ENCODE assay signal across 24 mouse cellular contexts in genomic region chr5:27108221-27108620, GRCm38 (mm10).
DNase-seq lines count a peak whose midpoint lies in the region; ATAC-seq and TF ChIP-seq lines count a peak whose summit lies in the region.
"Had no signal": no experiment of that assay in that cellular context is flagged by ENCODE, and none has a peak within 500 bp of the region (broad histone marks: within the 10 kb centered on the region; RNA-seq: fewer than 3 reads in every experiment).

No protein-coding gene starts in this region.

- no peaks in the 10 kb centered on the region for H3K36me3 ChIP-seq in hindbrain, postnatal 0 days (ENCODE audit: insufficient read depth, low read length)
- no peaks in the 10 kb centered on the region for H3K36me3 ChIP-seq in hindbrain, embryonic 16.5 days (ENCODE audit: control insufficient read depth, insufficient read depth, low read length)
- H3K36me3 ChIP-seq: embryonic facial prominence, embryonic 12.5 days; heart, embryonic 15.5 days; limb, embryonic 13.5 days; liver, embryonic 12.5 days had no signal

- H3K4me1 ChIP-seq in hindbrain, postnatal 0 days (ENCODE audit: insufficient read depth, low read length) = no peaks in the 10 kb centered on the region
- H3K4me1 ChIP-seq in hindbrain, embryonic 16.5 days (ENCODE audit: control insufficient read depth, insufficient read depth, low read depth, low read length) = no peaks in the 10 kb centered on the region
- H3K4me1 ChIP-seq: embryonic facial prominence, embryonic 12.5 days; heart, embryonic 15.5 days; limb, embryonic 13.5 days; liver, embryonic 12.5 days had no signal

- no peak overlapping the region for H3K9ac ChIP-seq in hindbrain, postnatal 0 days (replicated peaks; ENCODE audit: low read length)
- H3K9ac ChIP-seq in hindbrain, embryonic 16.5 days (ENCODE audit: low read depth, low read length) = no peak overlapping the region
- H3K9ac ChIP-seq: embryonic facial prominence, embryonic 12.5 days; forebrain, postnatal 0 days; heart, embryonic 15.5 days; hindbrain, embryonic 14.5 days; limb, embryonic 13.5 days; liver, embryonic 12.5 days had no signal

- no peak overlapping the region for H3K4me3 ChIP-seq in hindbrain, postnatal 0 days (ENCODE audit: low read length)
- H3K4me3 ChIP-seq in hindbrain, embryonic 16.5 days (ENCODE audit: low read length) = no peak overlapping the region
- H3K4me3 ChIP-seq: embryonic facial prominence, embryonic 12.5 days; heart, embryonic 15.5 days; limb, embryonic 13.5 days; liver, embryonic 12.5 days had no signal

- no peak overlapping the region for H3K27ac ChIP-seq in hindbrain, postnatal 0 days
- no peak overlapping the region for H3K27ac ChIP-seq in hindbrain, embryonic 16.5 days (ENCODE audit: low read depth, low read length)
- H3K27ac ChIP-seq: embryonic facial prominence, embryonic 12.5 days; heart, embryonic 15.5 days; hindbrain, embryonic 14.5 days; limb, embryonic 13.5 days; liver, embryonic 12.5 days had no signal

- H3K4me2 ChIP-seq in hindbrain, postnatal 0 days (ENCODE audit: low read depth, low read length) = no peak overlapping the region
- no peak overlapping the region for H3K4me2 ChIP-seq in hindbrain, embryonic 16.5 days (ENCODE audit: low read length)
- H3K4me2 ChIP-seq: embryonic facial prominence, embryonic 12.5 days; heart, embryonic 15.5 days; hindbrain, embryonic 14.5 days; limb, embryonic 13.5 days; liver, embryonic 12.5 days; midbrain, embryonic 11.5 days had no signal

- TF ChIP-seq CTCF in hindbrain, postnatal 0 days (IDR thresholded peaks at IDR 0.05; ENCODE audit: low read depth) = peak; percentile 31

- H3K9me3 ChIP-seq in hindbrain, postnatal 0 days (ENCODE audit: low read length) = no peaks in the 10 kb centered on the region
- H3K9me3 ChIP-seq in hindbrain, embryonic 16.5 days (ENCODE audit: control insufficient read depth, low read length) = no peaks in the 10 kb centered on the region
- H3K9me3 ChIP-seq: embryonic facial prominence, embryonic 12.5 days; heart, embryonic 15.5 days; limb, embryonic 13.5 days; liver, embryonic 12.5 days had no signal

- DNase-seq in hindbrain, postnatal 0 days (ENCODE audit: low spot score) = peak; percentile 12
- DNase-seq in cerebellum, adult 11 months = peak; percentile 32
- peak; percentile 39 for DNase-seq in cerebellum, adult 8-10 months
- peak; percentile 49 for DNase-seq in cerebellum, postnatal 36 days
- no peak for DNase-seq in gastrocnemius, postnatal 14 days
- DNase-seq: adrenal gland, adult 2 months; forebrain, postnatal 0 days; heart, postnatal 4 days; kidney, adult 9 months; kidney, postnatal 14 days; layer of hippocampus, postnatal 36 days; lung, adult 18-20 months; lung, postnatal 10 days; thymus, postnatal 36 days had no signal

- WGBS in hindbrain, postnatal 0 days = 97% methylated on average over 1 of the region's 1 CpGs
- 96% methylated on average over 1 of the region's 1 CpGs for WGBS in hindbrain, embryonic 16.5 days

- no peaks in the 10 kb centered on the region for H3K27me3 ChIP-seq in hindbrain, postnatal 0 days (ENCODE audit: insufficient read depth, low read length)
- no peaks in the 10 kb centered on the region for H3K27me3 ChIP-seq in hindbrain, embryonic 16.5 days (replicated peaks; ENCODE audit: control insufficient read depth, insufficient read depth, low read length)
- H3K27me3 ChIP-seq: embryonic facial prominence, embryonic 12.5 days; heart, embryonic 15.5 days; limb, embryonic 13.5 days; liver, embryonic 12.5 days; Patski had no signal

- intact Hi-C loops in gastrocnemius, postnatal 14 days (cut with DNase I; ENCODE audit: low total_unique reads) = no loop called here

- ATAC-seq in hindbrain, postnatal 0 days = no peak
- ATAC-seq in hindbrain, embryonic 16.5 days = no peak
- no peak for ATAC-seq in inflammation-experienced regulatory T-cells, adult 6 months
- ATAC-seq: forebrain, postnatal 0 days; intestine, embryonic 16.5 days; liver, embryonic 12.5 days; Patski had no signal
